Mouse (Mus musculus) heart, adult 8-10 months (tissue): ENCODE results near the gene Tssc4. TPM values are rescaled to one million over a fixed set of nuclear protein-coding genes. Genes with fewer than 3 reads are reported as not detected.

Experiments
- DNase-seq: peaks from one replicate; pipeline ENCODE4 v3.0.0; 2022; ENCODE audit warnings: low spot score
- total RNA-seq, 4 experiments: library from RNA; stranded (reverse); gene quantifications; 2 replicates each; pipeline ENCODE4 v1.2.4; 2022

The Tssc4 gene
- total RNA-seq, 4 experiments from 2014 or later = 13.6 to 15.2 (median 14.3) TPM

GRCm38 (mm10) chr7:143044826-143045206, 24.2 kb upstream of the Tssc4 start:
- no peak for DNase-seq

DNA sequence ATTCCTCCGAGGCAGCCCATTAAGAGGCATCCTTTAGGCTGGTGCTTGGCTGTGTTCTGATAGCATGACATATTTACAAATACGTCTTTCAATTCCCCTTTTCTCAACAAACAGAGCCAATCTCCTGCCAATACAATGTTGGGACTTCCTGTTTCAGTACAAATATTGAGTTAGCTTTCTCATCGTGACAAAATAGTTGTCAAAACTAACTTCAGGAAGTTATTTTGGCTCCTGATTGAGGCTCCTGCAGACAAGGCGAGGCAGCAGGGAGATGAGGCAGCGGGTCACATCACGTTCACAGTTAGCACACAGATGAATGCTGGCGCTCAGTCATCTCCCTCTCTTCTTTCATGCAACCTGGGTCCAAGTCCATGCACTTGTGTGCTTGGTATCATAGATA, 22.7 kb upstream of the Tssc4 start:
- DNase-seq = no peak

DNA sequence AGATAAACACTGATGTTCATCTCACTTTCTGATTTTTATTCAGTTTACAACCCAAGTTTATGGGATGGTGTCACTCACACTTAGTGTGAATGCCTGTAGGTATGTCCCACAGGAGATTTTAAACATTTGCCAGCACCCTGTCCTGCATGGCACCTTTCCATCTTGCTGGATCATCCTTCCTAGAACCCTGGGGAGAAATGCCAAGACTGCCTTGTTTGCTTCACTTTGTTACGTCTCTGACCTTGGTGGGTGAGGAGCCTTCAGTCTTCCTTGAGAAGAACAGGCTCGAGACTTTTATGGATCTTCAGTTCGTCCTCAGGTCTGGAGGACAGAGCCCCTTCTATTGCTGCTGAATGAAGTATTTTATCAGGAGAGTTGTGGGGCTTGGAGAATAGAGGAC, 19.7 kb upstream of the Tssc4 start:
- DNase-seq = no peak

DNA sequence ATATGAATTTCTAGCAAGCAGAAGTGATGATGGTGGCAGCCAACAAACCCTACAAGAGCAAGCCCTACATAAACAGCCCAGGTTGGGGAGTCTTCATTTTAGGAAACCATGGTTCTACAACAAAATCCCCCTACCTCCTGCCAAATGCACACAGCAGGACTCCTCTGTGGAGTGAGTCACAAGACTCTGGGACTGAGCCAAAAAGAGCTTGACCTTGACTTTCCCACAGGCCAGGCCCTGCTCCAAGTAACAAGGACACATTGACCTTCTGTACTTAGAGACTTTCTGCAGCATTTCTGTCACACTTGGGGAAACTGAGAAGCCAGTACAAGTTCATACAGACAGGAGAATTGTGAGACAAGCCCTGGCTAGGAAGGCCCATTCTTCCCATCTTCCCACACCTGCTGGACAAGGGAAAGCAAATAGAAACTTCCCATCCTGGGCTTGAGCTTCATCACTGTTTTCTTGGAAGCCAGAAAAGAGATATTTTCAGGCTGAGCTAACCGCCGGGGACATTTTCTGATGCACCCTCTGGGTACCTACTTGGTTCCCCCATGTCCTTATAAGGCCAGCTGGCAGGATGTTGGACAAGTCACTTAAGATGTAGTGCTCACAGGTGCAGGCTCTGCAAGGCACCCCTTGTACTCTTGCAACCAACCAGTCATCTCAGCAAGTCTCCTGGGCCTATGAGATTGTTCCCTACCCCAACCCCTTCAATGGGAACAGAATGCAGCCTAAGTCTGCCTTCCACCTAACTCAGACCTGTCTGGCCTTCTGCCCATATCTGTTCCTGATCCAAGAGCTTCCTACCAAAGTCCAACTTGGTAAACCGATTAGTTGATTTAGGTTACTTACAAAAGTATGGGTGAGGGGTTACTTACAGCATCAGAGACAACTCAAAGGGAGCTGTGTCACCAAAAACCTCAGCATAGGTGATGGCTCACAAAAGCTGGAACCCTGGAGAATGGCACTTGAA, 18.9 kb upstream of the Tssc4 start:
- peak; percentile 75 for DNase-seq

GRCm38 (mm10) chr7:143051316-143051715, 17.7 kb upstream of the Tssc4 start:
- DNase-seq = no peak

DNA sequence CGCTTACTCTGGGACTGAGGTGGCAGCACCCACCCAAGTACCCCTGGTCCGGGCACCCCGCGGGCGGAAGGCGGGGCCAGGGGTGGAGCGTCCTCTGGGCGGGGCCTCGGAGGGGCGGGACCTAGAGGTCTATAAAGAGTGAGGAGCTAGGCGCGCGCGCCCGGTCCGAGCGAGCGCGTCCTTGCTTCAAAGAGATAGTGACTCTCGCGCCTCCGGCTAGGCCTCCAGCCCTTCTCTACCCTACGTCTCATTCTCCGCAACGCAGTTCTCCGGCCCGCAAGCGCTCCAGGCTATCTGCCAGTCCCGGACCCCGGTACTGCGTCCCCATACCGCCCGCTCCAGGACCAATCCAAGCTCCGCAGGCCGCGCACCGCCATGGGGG, 16.4 kb upstream of the Tssc4 start, which contains the start of gene Cd81:
Gene Cd81, plus strand, starts transcription at position 114 of the 382 bp plus-strand sequence.
- peak; percentile 87 for DNase-seq

GRCm38 (mm10) chr7:143053008-143053899, 15.8 kb upstream of the Tssc4 start:
- peak; percentile 59 for DNase-seq

- no peak for DNase-seq
These were observed 15.0 kb upstream of the Tssc4 start for GRCm38 (mm10) chr7:143053961-143054611.

DNA sequence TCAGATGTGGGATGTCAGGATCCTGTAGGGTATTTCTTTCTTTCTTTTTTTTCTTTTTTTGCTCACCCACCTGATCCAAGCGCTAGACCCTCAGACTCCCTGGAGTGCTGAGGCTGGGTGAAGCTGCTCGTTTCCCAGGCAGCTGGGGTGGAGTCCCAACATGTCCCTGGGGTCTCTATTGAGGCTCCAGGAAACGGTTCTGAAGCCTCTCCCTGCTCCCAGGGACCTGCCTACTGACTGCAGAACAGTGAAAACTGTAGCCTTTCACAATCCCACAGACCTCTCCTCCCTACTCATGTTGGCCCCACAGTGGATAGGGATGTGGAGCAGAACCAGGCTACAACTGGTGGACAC, 14.5 kb upstream of the Tssc4 start:
- DNase-seq = peak; percentile 31

DNA sequence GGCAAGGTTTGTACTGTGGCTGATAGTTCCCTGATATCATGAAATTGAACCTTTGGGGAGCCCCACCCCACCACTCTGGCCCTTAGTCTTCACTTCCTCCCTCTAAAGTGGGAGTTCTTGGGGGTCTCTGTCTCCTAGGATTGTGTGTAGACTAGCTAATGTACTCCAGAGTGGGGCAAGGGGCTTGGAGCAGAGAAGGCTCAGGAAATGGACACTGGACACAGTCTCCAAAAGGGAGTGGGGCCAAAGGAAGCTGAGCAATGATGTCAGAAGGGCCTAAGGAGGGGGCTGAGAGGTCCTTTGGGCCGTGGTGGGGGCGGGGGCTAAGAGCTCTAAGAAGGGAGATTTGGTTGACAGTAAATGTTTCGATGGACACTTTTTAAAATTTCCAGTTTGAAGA, 14.0 kb upstream of the Tssc4 start:
- no peak for DNase-seq

- DNase-seq = peak; percentile 33
These were observed 13.4 kb upstream of the Tssc4 start for GRCm38 (mm10) chr7:143055499-143056186.

- no peak for DNase-seq
These were observed 12.0 kb upstream of the Tssc4 start for GRCm38 (mm10) chr7:143057023-143057422.

DNA sequence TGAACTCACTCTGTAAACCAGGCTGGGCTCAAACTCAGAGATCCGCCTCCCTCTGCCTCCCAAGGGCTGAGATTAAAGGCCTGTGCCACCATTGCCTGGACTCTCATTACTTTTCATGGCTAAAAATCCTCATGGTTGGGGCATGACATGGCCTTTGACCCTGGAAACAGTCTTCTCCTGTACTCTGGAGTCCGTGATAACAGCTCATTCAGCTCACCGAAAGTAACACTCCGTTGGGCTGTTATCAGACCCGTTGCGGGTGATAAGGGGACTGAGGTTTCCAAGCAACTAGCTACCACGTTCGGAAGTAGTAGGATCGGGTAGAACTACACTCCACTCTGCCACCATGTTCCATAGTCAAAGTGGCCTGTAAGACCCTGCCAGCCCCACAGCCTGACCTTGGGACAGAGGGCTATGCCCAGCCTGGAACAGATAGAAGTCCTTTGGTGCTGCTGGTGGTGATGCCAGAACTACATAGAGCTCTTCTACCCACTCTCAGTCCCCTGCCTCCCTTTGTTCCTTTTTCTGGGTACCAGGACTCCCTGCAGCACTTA, 11.3 kb upstream of the Tssc4 start:
- no peak for DNase-seq

DNA sequence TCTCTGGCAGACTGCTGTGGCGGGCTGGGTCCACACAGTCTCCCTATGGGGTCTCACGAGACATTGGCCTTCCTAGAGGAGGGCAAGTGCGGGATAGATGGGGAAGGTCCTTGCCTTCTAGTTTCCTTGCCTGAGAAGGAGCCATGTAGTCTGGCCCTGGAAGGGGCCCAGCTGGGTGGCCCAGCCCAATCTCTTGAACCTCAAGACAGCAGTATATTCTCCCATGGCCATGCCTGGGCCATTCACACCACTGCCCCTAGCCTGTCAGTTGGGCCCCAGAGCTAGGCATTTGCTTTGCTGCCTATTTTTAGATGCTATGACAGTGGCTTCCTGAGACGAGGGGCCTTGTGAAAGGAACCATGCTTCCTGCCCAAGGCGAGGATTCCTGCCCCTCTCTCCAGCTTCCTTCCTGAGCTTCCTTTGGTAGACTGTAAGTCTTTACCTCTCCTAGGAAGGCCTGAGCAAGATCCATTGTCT, 10.8 kb upstream of the Tssc4 start:
- peak; percentile 70 for DNase-seq

- peak; percentile 53 for DNase-seq
These were observed 9.7 kb upstream of the Tssc4 start for GRCm38 (mm10) chr7:143059202-143059870.

- DNase-seq = peak; percentile 40
These were observed 6.3 kb upstream of the Tssc4 start for GRCm38 (mm10) chr7:143062704-143063103.

- DNase-seq = no peak
These were observed 4.8 kb upstream of the Tssc4 start for GRCm38 (mm10) chr7:143064226-143064625.

DNA sequence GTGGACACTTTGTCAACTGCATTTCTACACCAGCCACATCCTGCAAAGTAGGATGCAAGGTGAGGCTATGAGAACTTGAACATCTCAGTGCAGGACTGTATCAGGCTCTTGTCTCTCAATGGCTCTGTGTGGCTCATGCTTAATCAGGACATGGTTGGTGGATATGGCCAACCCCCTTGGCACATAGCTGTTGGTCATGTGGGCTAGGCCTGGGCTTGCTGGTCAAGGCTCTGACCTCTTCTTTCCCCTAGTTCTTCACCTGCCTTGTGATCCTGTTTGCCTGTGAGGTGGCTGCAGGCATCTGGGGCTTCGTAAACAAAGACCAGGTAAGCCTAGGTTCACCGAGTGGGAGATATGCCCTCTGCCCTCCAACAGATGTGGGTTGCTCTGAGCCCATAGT, 3.4 kb upstream of the Tssc4 start:
- no peak for DNase-seq

- DNase-seq = no peak
These were observed 1.6 kb upstream of the Tssc4 start for GRCm38 (mm10) chr7:143067469-143067868.

DNA sequence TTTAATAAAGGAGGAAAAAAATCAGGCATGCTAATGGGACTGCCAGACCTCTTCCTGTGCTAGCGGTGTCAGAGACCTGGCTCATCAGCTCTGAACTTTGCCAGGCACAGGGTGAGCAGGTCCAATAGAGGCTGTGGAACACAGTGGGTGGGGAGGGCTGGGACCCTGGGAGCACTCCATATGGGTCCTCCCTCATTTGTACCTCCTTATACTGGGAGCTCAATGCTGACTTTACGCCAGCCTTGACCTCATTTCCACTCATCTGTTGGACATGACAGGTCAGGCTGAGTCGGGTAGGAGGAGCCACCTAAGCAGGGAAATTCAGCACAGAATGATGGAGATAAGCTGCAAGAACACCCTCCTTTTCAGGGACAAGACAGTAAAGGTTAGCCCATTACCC, 1.2 kb upstream of the Tssc4 start:
- no peak for DNase-seq
